Mouse (Mus musculus): Measurements from ENCODE around the gene Cggbp1.

- TF ChIP-seq CTCF (IDR thresholded peaks at IDR 0.05; ENCODE audit: insufficient read depth, low read length) = no peak
- no peak for TF ChIP-seq POLR2A (IDR thresholded peaks at IDR 0.05; ENCODE audit: borderline replicate concordance, extremely low read depth, low read depth, low read length)
Observed at GRCm38 (mm10) chr16:64836709-64837108, 15.1 kb upstream of the Cggbp1 start.

Measured in lung, adult 2 months (tissue).